Mouse (Mus musculus) E14TG2a.4 (cell line): ENCODE measurements around the gene Uso1.

Source experiments
- CTCF ChIP-seq: conservative IDR thresholded peaks from 2 replicates; pipeline ENCODE4 v1.5.1; 2014; ENCODE audit warnings: low read length
- NANOG ChIP-seq: IDR thresholded peaks from 2 replicates; pipeline ENCODE4 v1.6.1; 2014; ENCODE audit warnings: borderline replicate concordance, low read length, mixed read lengths
- POU5F1 ChIP-seq: IDR thresholded peaks from 2 replicates; pipeline ENCODE4 v1.6.1; 2014; ENCODE audit warnings: low read length, borderline replicate concordance

DNA sequence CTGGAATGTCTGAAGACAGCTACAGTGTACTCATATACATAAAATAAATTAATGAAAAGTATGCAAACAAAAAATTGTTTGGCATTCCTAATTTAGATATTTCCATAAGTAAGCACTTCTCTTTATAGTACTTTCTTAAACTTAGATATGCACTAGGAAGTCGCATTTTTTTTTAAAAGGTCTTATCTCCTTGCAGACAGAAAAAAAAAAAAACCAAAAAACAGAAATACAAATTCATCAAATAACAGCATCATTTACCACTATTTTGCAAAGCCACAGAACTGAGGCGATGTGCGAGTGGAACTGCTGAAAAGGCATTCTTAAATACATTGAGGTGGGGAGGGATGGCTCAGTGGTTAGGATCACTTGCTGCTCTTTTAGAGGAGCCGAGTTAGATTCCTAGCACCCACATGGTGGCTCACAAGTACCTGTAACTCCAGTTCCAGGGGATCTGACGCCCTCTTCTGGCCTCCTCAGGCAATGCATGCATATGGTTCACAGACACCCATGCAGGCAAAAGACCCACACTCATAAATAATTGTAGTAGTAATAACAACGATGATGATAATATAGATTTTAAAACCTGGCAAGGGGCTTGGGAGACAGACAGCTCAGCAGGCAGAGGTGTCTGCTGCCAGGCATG, 7.6 kb upstream of the Uso1 start:
- TF ChIP-seq CTCF (peak; percentile 41), NANOG (no peak), POU5F1 (no peak)
